Mouse (Mus musculus) embryonic facial prominence, embryonic 15.5 days (tissue): ENCODE data around the gene BC024978. TPM values are rescaled to one million over a fixed set of nuclear protein-coding genes. Genes with fewer than 3 reads are reported as not detected.
"Not testable (repeated sequence)": the region's sequence is repeated elsewhere in the genome, so short reads cannot be mapped to it uniquely, and the experiment has no call there.

Experiments
- ATAC-seq: fragments of 200-750 bp; cut with Nextera tagmentation; 2 replicates; pipeline ENCODE4 v1.8.0; 2017; ENCODE audit warnings: low read depth, moderate TSS enrichment; ENCODE audit not compliant: insufficient number of reproducible peaks, low FRiP score, low TSS enrichment
- H3K27ac ChIP-seq: fragments of 300-500 bp; sonication (generic); replicated peaks from 2 replicates; pipeline ENCODE4 v1.5.1; 2015; ENCODE audit warnings: mild to moderate bottlenecking, inconsistent platforms
- H3K27me3 ChIP-seq: fragments of 300-500 bp; sonication (generic); 2 replicates; pipeline ENCODE4 v1.6.1; 2015; ENCODE audit warnings: inconsistent platforms
- H3K36me3 ChIP-seq: fragments of 300-500 bp; sonication (generic); 2 replicates; pipeline ENCODE4 v1.6.1; 2015; ENCODE audit warnings: mild to moderate bottlenecking, inconsistent platforms
- H3K4me1 ChIP-seq: fragments of 300-500 bp; sonication (generic); 2 replicates; pipeline ENCODE4 v1.6.1; 2015; ENCODE audit warnings: inconsistent platforms
- H3K4me2 ChIP-seq: fragments of 300-500 bp; sonication (generic); replicated peaks from 2 replicates; pipeline ENCODE4 v1.6.1; 2015; ENCODE audit warnings: mild to moderate bottlenecking, inconsistent platforms
- H3K4me3 ChIP-seq: fragments of 300-500 bp; sonication (generic); replicated peaks from 2 replicates; pipeline ENCODE4 v1.5.1; 2015; ENCODE audit warnings: mild to moderate bottlenecking, inconsistent platforms
- H3K9ac ChIP-seq: fragments of 300-500 bp; sonication (generic); 2 replicates; pipeline ENCODE4 v1.6.1; 2015; ENCODE audit warnings: inconsistent platforms
- H3K9me3 ChIP-seq: fragments of 300-500 bp; sonication (generic); replicated peaks from 2 replicates; pipeline ENCODE4 v1.6.1; 2016; ENCODE audit warnings: inconsistent platforms
- WGBS: fragments of 180-500 bp; shearing (Covaris S2); methylation state at CpG from one replicate; pipeline ENCODE4 v1.1.7; 2015; 5-methylcytosine and 5-hydroxymethylcytosine counted together
- polyA plus RNA-seq: library from polyadenylated mRNA; unstranded; fragments of >200 nt; fragmentation: Nextera tagmentation; extraction: Ambion mirVana; gene quantifications from 2 replicates; pipeline ENCODE4 v1.2.1, GENCODE M21; 2015

Gene BC024978
- polyA plus RNA-seq, 1 experiment from 2014 or later = 4.3 TPM

DNA sequence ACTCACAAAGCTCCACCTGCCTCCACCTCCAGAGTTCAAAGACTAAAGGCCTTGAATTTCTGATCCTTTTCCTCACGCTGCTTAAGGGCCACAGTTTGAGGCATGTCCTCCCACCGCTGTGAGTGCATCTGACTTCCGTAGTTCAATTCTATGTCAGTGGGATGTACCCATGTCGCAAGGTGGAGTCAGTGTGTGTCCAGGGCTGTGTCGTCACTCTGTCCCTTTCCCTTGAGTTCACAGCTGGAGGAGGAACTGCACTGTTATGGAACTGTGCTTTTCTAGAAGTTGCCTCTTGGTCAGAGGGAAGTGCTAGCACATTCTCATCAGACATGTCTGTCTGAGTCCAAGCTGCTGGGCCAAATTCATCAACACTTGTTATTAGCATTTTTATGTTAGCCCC lies 43.0 kb downstream of the BC024978 start:
- H3K9ac ChIP-seq = no peak overlapping the region
- H3K4me3 ChIP-seq = no peak overlapping the region
- H3K27ac ChIP-seq = no peak overlapping the region
- H3K36me3 ChIP-seq = peaks cover 43% of the 10 kb centered on the region
- 90% methylated on average over 5 of the region's 5 CpGs for WGBS
- no peak for ATAC-seq
- H3K4me2 ChIP-seq = no peak overlapping the region
- H3K27me3 ChIP-seq = no peaks in the 10 kb centered on the region
- no peaks in the 10 kb centered on the region for H3K9me3 ChIP-seq
- H3K4me1 ChIP-seq = peaks cover 9% of the 10 kb centered on the region

- no peak for ATAC-seq
- Histone ChIP-seq H3K27me3 (no peaks in the 10 kb centered on the region), H3K9me3 (no peaks in the 10 kb centered on the region), H3K36me3 (peaks cover 62% of the 10 kb centered on the region), H3K27ac (no peak overlapping the region), H3K4me3 (no peak overlapping the region), H3K4me1 (no peaks in the 10 kb centered on the region), H3K9ac (no peak overlapping the region), H3K4me2 (no peak overlapping the region)
- WGBS = 44% methylated on average over 8 of the region's 8 CpGs
These were observed 47.6 kb downstream of the BC024978 start for GRCm38 (mm10) chr7:27243211-27243610.

DNA sequence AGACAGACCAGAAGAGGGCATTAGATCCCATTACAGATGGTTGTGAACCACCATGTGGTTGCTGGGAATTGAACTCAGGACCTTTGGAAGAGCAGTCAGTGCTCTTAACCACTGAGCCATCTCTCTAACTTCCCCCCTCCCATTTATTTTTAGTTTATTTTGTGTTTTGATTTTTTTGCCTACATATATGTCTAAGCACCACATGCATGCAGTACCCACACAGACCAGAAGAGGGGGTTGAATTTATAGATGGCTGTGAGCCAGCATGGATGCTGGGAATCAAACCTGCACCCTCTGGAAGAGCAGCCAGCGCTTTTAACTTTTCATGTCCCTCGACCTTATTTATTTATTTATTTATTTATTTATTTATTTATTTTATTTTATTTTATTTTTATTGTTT lies 48.5 kb downstream of the BC024978 start:
- H3K4me3 ChIP-seq, H3K4me1 ChIP-seq, ATAC-seq, H3K9ac ChIP-seq, H3K27me3 ChIP-seq, H3K9me3 ChIP-seq, H3K4me2 ChIP-seq, H3K27ac ChIP-seq: not testable (repeated sequence)
- WGBS = 82% methylated on average over 2 of the region's 2 CpGs
- peaks cover 62% of the 10 kb centered on the region for H3K36me3 ChIP-seq

DNA sequence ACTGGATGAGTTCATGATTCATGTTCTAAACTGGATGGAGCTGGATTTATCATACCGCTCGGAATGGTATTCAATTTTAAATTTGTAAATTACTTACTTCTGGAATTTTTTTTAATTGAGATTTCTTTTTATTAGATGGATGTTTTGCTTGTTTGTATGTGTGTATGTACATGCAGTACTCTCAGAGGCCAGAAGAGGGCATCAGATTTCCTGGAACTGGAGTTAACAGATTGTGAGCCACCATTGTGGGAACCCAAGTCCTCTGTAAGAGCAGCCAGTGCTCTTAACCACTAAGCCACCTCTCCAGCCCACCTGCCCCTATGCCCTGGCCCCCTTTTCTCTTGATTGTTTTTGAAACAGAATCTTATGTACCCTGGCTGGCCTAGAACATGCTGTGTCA lies 53.6 kb downstream of the BC024978 start:
- Histone ChIP-seq H3K4me2 (no peak overlapping the region), H3K36me3 (peaks cover 40% of the 10 kb centered on the region), H3K9ac (no peak overlapping the region), H3K4me3 (no peak overlapping the region), H3K4me1 (no peaks in the 10 kb centered on the region), H3K27me3 (no peaks in the 10 kb centered on the region), H3K27ac (no peak overlapping the region), H3K9me3 (no peaks in the 10 kb centered on the region)
- no peak for ATAC-seq
- WGBS = 95% methylated on average over 2 of the region's 2 CpGs

DNA sequence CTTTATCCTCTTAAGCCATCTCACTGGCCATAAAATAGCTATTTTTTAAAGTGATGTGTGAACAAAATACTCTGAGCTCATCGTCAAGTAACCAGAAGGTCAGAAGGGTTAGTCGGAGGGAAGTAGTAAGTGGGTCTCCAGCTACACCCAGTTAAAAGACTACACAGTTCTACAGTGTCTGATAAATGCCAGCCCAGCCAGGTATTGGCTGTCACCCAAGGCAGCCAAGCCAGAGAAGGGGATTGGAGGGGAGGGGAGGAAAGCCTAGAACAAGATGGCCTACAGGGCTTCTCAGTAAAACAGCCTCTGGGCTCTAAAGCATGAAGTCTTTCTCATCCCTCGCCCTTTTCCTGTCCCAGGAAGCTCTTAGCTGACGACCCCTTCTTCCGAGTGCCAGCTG lies 54.3 kb downstream of the BC024978 start:
- Histone ChIP-seq H3K4me1 (no peaks in the 10 kb centered on the region), H3K27ac (no peak overlapping the region), H3K27me3 (no peaks in the 10 kb centered on the region), H3K9ac (no peak overlapping the region), H3K36me3 (peaks cover 40% of the 10 kb centered on the region), H3K4me2 (no peak overlapping the region), H3K4me3 (no peak overlapping the region), H3K9me3 (no peaks in the 10 kb centered on the region)
- WGBS = 76% methylated on average over 5 of the region's 5 CpGs
- no peak for ATAC-seq

- WGBS = 79% methylated on average over 6 of the region's 6 CpGs
- no peak for ATAC-seq
These were observed 56.4 kb downstream of the BC024978 start for GRCm38 (mm10) chr7:27251946-27252345.

GRCm38 (mm10) chr7:27255721-27256120 lies 60.1 kb downstream of the BC024978 start:
- Histone ChIP-seq H3K9ac (no peak overlapping the region), H3K4me2 (no peak overlapping the region), H3K27me3 (no peaks in the 10 kb centered on the region), H3K36me3 (peaks cover 16% of the 10 kb centered on the region), H3K9me3 (no peaks in the 10 kb centered on the region), H3K4me1 (peaks cover 39% of the 10 kb centered on the region), H3K4me3 (no peak overlapping the region), H3K27ac (no peak overlapping the region)
- 66% methylated on average over 3 of the region's 3 CpGs for WGBS
- ATAC-seq = no peak

More at GRCm38 (mm10) chr7:27251946-27252345, 56.4 kb downstream of the BC024978 start:
- H3K4me1 ChIP-seq = peaks cover 12% of the 10 kb centered on the region
- no peaks in the 10 kb centered on the region for H3K9me3 ChIP-seq
- no peak overlapping the region for H3K4me3 ChIP-seq
- H3K27ac ChIP-seq = no peak overlapping the region
- no peak overlapping the region for H3K4me2 ChIP-seq
- no peak overlapping the region for H3K9ac ChIP-seq
- H3K27me3 ChIP-seq = no peaks in the 10 kb centered on the region
- peaks cover 23% of the 10 kb centered on the region for H3K36me3 ChIP-seq

- H3K9me3 ChIP-seq = no peaks in the 10 kb centered on the region
- H3K4me1 ChIP-seq = peaks cover 41% of the 10 kb centered on the region
- peak overlapping the region; percentile 12; the same call in 1 of the 2 replicates for H3K9ac ChIP-seq
- WGBS = 13% methylated on average over 27 of the region's 27 CpGs
- H3K27me3 ChIP-seq = no peaks in the 10 kb centered on the region
- H3K4me3 ChIP-seq = peak overlapping the region; percentile 78
- peak; percentile 31; the same call in 1 of the 2 replicates for ATAC-seq
- H3K4me2 ChIP-seq = peak overlapping the region; percentile 80
- peaks cover 18% of the 10 kb centered on the region for H3K36me3 ChIP-seq
- peak overlapping the region; percentile 94 for H3K27ac ChIP-seq
These were observed 61.7 kb downstream of the BC024978 start for GRCm38 (mm10) chr7:27257046-27257851.

DNA sequence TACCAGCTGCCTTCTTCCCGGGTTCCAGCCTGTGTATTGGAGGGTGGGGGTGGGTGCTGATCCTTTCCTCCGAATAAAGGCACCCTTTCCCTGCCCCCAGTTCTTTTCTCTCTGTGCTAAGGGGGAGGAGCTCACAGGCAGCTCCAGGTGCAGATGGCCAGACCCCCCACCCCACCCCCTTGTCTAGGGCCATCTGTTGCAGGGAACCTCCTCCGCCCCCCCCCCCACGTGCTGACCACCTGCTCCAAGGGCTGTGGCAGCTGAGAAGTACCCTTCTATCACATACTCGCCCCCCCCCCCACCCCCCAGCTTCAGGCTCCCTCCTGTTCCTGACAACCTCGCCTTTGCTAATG lies 62.2 kb downstream of the BC024978 start:
- no peak overlapping the region for H3K9ac ChIP-seq
- ATAC-seq = peak; percentile 3
- H3K4me2 ChIP-seq = peak overlapping the region; percentile 80
- H3K4me1 ChIP-seq = peaks cover 41% of the 10 kb centered on the region
- peak overlapping the region; percentile 94 for H3K27ac ChIP-seq
- peak overlapping the region; percentile 78 for H3K4me3 ChIP-seq
- peaks cover 18% of the 10 kb centered on the region for H3K36me3 ChIP-seq
- no peaks in the 10 kb centered on the region for H3K27me3 ChIP-seq
- 0% methylated on average over 3 of the region's 6 CpGs for WGBS
- H3K9me3 ChIP-seq = no peaks in the 10 kb centered on the region

- WGBS = under 1% methylated on average over 47 of the region's 47 CpGs
- Histone ChIP-seq H3K4me2 (peak within 1 kb of the TSS; percentile 80), H3K9me3 (no peaks in the 10 kb centered on the region), H3K27me3 (no peaks in the 10 kb centered on the region), H3K9ac (peak within 1 kb of the TSS; percentile 79), H3K27ac (peak within 1 kb of the TSS; percentile 94), H3K4me3 (peak within 1 kb of the TSS; percentile 78), H3K4me1 (peaks cover 41% of the 10 kb centered on the region), H3K36me3 (peaks cover 17% of the 10 kb centered on the region)
- peak; percentile 81 for ATAC-seq
These were observed 62.8 kb downstream of the BC024978 start, which contains the start of gene Numbl for GRCm38 (mm10) chr7:27258205-27258899. Numbl (plus strand) TSS chr7:27258433.

- 0% methylated on average over 9 of the region's 9 CpGs for WGBS
- peaks cover 27% of the 10 kb centered on the region for H3K36me3 ChIP-seq
- no peaks in the 10 kb centered on the region for H3K27me3 ChIP-seq
- no peaks in the 10 kb centered on the region for H3K9me3 ChIP-seq
- H3K4me1 ChIP-seq = peaks cover 41% of the 10 kb centered on the region
- peak overlapping the region; percentile 78 for H3K4me3 ChIP-seq
- peak overlapping the region; percentile 79 for H3K9ac ChIP-seq
- H3K27ac ChIP-seq = peak overlapping the region; percentile 94
- peak overlapping the region; percentile 80 for H3K4me2 ChIP-seq
- ATAC-seq = no peak
These were observed 63.7 kb downstream of the BC024978 start for GRCm38 (mm10) chr7:27259271-27259721.
